Mouse (Mus musculus) limb, embryonic 14.5 days (tissue): ENCODE results near the gene Slc16a14. TPM values are rescaled to one million over a fixed set of nuclear protein-coding genes. Genes with fewer than 3 reads are reported as not detected.

Source experiments
- ATAC-seq: fragments of 200-750 bp; cut with Nextera tagmentation; 2 replicates; pipeline ENCODE4 v1.8.0; 2017; ENCODE audit warnings: low read depth, moderate number of reproducible peaks, moderate TSS enrichment; ENCODE audit not compliant: low FRiP score
- DNase-seq: peaks from one replicate; pipeline ENCODE4 v3.0.0-alpha.2; 2015; ENCODE audit warnings: low spot score
- H3K27ac ChIP-seq: fragments of 300-500 bp; sonication (generic); replicated peaks from 2 replicates; pipeline ENCODE4 v1.5.1; 2014; ENCODE audit warnings: low read depth, mild to moderate bottlenecking, low read length, moderate library complexity, mixed read lengths
- H3K27me3 ChIP-seq: fragments of 300-500 bp; sonication (generic); 2 replicates; pipeline ENCODE4 v1.6.1; 2014; ENCODE audit warnings: low read length, mixed read lengths; ENCODE audit not compliant: control insufficient read depth, insufficient read depth
- H3K36me3 ChIP-seq: fragments of 300-500 bp; sonication (generic); 2 replicates; pipeline ENCODE4 v1.6.1; 2014; ENCODE audit warnings: mild to moderate bottlenecking, low read length, moderate library complexity, mixed read lengths; ENCODE audit not compliant: control insufficient read depth, insufficient read depth
- H3K4me1 ChIP-seq: fragments of 300-500 bp; sonication (generic); 2 replicates; pipeline ENCODE4 v1.6.1; 2014; ENCODE audit warnings: antibody characterized with exemption, low read length, mixed read lengths; ENCODE audit not compliant: control insufficient read depth, insufficient read depth
- H3K4me2 ChIP-seq: fragments of 300-500 bp; sonication (generic); replicated peaks from 2 replicates; pipeline ENCODE4 v1.6.1; 2014; ENCODE audit warnings: low read depth, mild to moderate bottlenecking, low read length, moderate library complexity; ENCODE audit not compliant: severe bottlenecking
- H3K4me3 ChIP-seq: fragments of 300-500 bp; sonication (generic); replicated peaks from 2 replicates; pipeline ENCODE4 v1.5.1; 2014; ENCODE audit warnings: low read length
- H3K9ac ChIP-seq: fragments of 300-500 bp; sonication (generic); 2 replicates; pipeline ENCODE4 v1.6.1; 2014; ENCODE audit warnings: mild to moderate bottlenecking, low read depth, low read length, moderate library complexity; ENCODE audit not compliant: severe bottlenecking
- H3K9me3 ChIP-seq: fragments of 300-500 bp; sonication (generic); 2 replicates; pipeline ENCODE4 v1.6.1; 2016; ENCODE audit warnings: low read length; ENCODE audit not compliant: control insufficient read depth
- POLR2A ChIP-seq: fragments of 200-500 bp; IDR thresholded peaks from 2 replicates; pipeline ENCODE4 v1.8.0; 2012; ENCODE audit warnings: inconsistent platforms, mild to moderate bottlenecking, moderate library complexity, borderline replicate concordance; ENCODE audit not compliant: insufficient read depth, insufficient read length; ENCODE audit errors: extremely low read depth
- WGBS: fragments of 180-500 bp; shearing (Covaris S2); extraction: QIAGEN DNeasy Blood & Tissue Kit; methylation state at CpG from one replicate; pipeline ENCODE4 v1.1.7; 2014; 5-methylcytosine and 5-hydroxymethylcytosine counted together
- polyA plus RNA-seq, 2 experiments: library from polyadenylated mRNA; depleted of rRNA in 1 of 2; stranded (reverse) in 1 of 2; unstranded in 1 of 2; fragments of >200 nt; fragmentation: Nextera tagmentation in 1 of 2; extraction: Ambion mirVana in 1 of 2; gene quantifications; 2 replicates each; pipeline versions ENCODE4 v1.2.1 to v1.2.3; 2012 to 2014

The Slc16a14 gene
- polyA plus RNA-seq, 2 experiments = 0.15 to 0.18 TPM

- no peak for TF ChIP-seq POLR2A
- Histone ChIP-seq H3K27me3 (no peaks in the 10 kb centered on the region), H3K4me2 (no peak overlapping the region), H3K9ac (no peak overlapping the region), H3K4me3 (no peak overlapping the region), H3K36me3 (no peaks in the 10 kb centered on the region), H3K27ac (no peak overlapping the region), H3K9me3 (no peaks in the 10 kb centered on the region), H3K4me1 (no peaks in the 10 kb centered on the region)
- ATAC-seq = no peak
- DNase-seq = no peak
- 90% methylated on average over 9 of the region's 9 CpGs for WGBS
These were observed 9.3 kb downstream of the Slc16a14 start for GRCm38 (mm10) chr1:84925599-84925998.

DNA sequence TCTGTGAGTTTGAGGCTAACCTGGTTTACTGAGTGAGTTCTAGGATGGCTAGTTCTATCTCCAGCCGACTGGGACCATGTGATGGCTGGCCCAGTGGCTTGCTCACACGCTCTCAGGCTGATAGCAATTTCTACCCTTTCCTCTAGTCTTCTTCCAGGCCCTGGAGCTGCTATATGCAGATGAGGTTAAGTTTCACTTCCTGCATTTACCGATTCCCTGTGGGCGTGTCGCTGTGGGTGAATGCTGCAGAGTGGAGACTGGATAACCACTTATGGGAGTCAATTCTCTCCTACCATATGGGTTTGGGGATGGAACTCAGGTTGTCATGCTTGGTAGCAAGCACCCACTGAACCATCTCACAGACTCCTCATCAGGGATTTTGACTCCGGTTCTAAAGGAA lies 10.8 kb downstream of the Slc16a14 start:
- 75% methylated on average over 6 of the region's 6 CpGs for WGBS
- no peak for ATAC-seq
- H3K27me3 ChIP-seq = no peaks in the 10 kb centered on the region
- no peaks in the 10 kb centered on the region for H3K4me1 ChIP-seq
- no peaks in the 10 kb centered on the region for H3K9me3 ChIP-seq
- H3K27ac ChIP-seq = no peak overlapping the region
- H3K4me2 ChIP-seq = no peak overlapping the region
- no peak for TF ChIP-seq POLR2A
- no peaks in the 10 kb centered on the region for H3K36me3 ChIP-seq
- no peak overlapping the region for H3K9ac ChIP-seq
- H3K4me3 ChIP-seq = no peak overlapping the region
- DNase-seq = no peak

- WGBS = 86% methylated on average over 2 of the region's 2 CpGs
These were observed 11.5 kb downstream of the Slc16a14 start for GRCm38 (mm10) chr1:84923432-84923831.

DNA sequence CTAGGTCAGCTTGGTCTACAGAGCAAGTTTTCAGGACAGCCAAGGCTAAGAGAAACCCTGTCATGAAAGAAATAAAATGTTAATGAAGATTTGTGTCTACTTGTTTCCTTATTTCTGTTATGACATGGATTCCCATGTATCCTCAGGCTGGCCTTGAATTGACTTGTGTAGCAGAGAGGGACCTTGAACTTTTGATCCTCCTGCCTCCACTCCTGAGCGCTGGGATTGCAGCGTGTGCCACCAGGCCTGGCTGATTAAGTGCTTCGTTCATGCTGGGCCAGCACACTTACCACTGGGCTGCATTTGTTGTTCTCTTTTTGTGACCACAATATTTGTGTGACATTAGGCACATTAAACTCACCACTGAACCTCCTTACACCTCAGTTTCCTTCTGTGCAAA lies 16.1 kb downstream of the Slc16a14 start:
- H3K4me1 ChIP-seq = no peaks in the 10 kb centered on the region
- ATAC-seq (no peak), DNase-seq (no peak)
- H3K9ac ChIP-seq = no peak overlapping the region
- no peaks in the 10 kb centered on the region for H3K27me3 ChIP-seq
- H3K9me3 ChIP-seq = no peaks in the 10 kb centered on the region
- WGBS = 90% methylated on average over 3 of the region's 3 CpGs
- H3K4me2 ChIP-seq = no peak overlapping the region
- H3K27ac ChIP-seq = no peak overlapping the region
- no peak for TF ChIP-seq POLR2A
- no peak overlapping the region for H3K4me3 ChIP-seq
- no peaks in the 10 kb centered on the region for H3K36me3 ChIP-seq

More at GRCm38 (mm10) chr1:84923432-84923831, 11.5 kb downstream of the Slc16a14 start:
- H3K27ac ChIP-seq = no peak overlapping the region
- no peak for ATAC-seq
- H3K36me3 ChIP-seq = no peaks in the 10 kb centered on the region
- no peaks in the 10 kb centered on the region for H3K9me3 ChIP-seq
- no peaks in the 10 kb centered on the region for H3K27me3 ChIP-seq
- no peak overlapping the region for H3K4me2 ChIP-seq
- no peak overlapping the region for H3K4me3 ChIP-seq
- DNase-seq = no peak
- no peak overlapping the region for H3K9ac ChIP-seq
- no peaks in the 10 kb centered on the region for H3K4me1 ChIP-seq
- TF ChIP-seq POLR2A = no peak

DNA sequence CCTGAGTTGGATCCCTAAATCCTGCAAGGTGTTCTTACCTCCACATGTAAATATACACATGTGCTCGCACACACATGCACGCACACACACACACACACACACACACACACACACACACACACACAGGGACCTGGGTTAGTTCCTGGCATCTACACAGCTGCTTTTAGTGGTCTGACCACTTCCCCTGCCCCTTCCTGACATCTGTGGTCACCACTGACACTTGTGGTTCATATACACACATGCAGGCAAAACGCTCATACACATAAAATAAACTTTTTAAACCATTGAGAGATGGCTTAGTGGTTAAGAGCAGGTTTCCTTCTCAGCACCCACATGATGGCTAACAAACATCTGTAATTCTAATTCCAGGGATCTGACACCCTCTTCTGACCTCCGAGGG lies 19.9 kb downstream of the Slc16a14 start:
- no peaks in the 10 kb centered on the region for H3K27me3 ChIP-seq
- no peak overlapping the region for H3K4me3 ChIP-seq
- ATAC-seq (no peak), DNase-seq (no peak)
- no peak overlapping the region for H3K27ac ChIP-seq
- no peaks in the 10 kb centered on the region for H3K4me1 ChIP-seq
- H3K4me2 ChIP-seq = no peak overlapping the region
- H3K9ac ChIP-seq = no peak overlapping the region
- TF ChIP-seq POLR2A = no peak
- no peaks in the 10 kb centered on the region for H3K9me3 ChIP-seq
- H3K36me3 ChIP-seq = no peaks in the 10 kb centered on the region
- WGBS = 85% methylated on average over 4 of the region's 4 CpGs

GRCm38 (mm10) chr1:84912571-84912970 lies 22.4 kb downstream of the Slc16a14 start:
- Histone ChIP-seq H3K36me3 (no peaks in the 10 kb centered on the region), H3K9me3 (no peaks in the 10 kb centered on the region), H3K27ac (no peak overlapping the region), H3K9ac (no peak overlapping the region), H3K4me2 (no peak overlapping the region), H3K27me3 (no peaks in the 10 kb centered on the region), H3K4me1 (no peaks in the 10 kb centered on the region), H3K4me3 (no peak overlapping the region)
- no peak for ATAC-seq
- TF ChIP-seq POLR2A = no peak
- DNase-seq = no peak
- WGBS = 96% methylated on average over 10 of the region's 11 CpGs
